7 mouse cellular contexts compared by ENCODE assay signal in the genomic region with DNA sequence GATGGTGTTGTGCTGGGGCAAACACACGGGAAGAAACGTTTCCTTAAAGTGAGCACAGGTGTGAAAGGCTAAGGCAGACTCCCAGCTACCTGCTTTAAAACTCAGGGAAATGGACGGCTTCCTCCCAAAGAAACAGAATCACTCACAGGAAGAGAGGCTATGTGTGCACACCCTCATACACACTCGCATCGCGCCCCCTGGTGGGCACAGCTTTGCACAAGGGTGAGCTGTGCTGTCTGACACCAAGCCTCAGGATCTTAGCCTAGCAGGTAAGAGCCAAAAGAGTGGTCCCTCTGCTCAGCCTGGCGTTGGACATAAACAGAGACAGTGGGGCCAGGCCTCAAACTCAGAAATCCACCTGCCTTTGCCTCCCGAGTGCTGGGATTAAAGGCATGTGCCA. TPM values are rescaled to one million over a fixed set of nuclear protein-coding genes. Genes with fewer than 3 reads are reported as not detected.
A peak's percentile ranks its signal among the peaks of the same experiment; 100 is the strongest.
DNase-seq lines count a peak whose midpoint lies in the region; ATAC-seq and TF ChIP-seq lines count a peak whose summit lies in the region.

No protein-coding gene starts in this region.

- peaks cover 4% of the 10 kb centered on the region; the same call in 1 of the 2 replicates for H3K4me1 ChIP-seq in intestine, embryonic 14.5 days (replicated peaks; ENCODE audit: control insufficient read depth, insufficient read depth, low read length)
- peaks cover 8% of the 10 kb centered on the region; the same call in 1 of the 2 replicates for H3K4me1 ChIP-seq in midbrain, embryonic 12.5 days
- no peaks in the 10 kb centered on the region for H3K4me1 ChIP-seq in small intestine, adult 2 months (ENCODE audit: control insufficient read depth, insufficient read depth, insufficient read length, low read length)

- H3K9ac ChIP-seq in intestine, embryonic 14.5 days (ENCODE audit: low read length) = no peak overlapping the region
- no peak overlapping the region for H3K9ac ChIP-seq in midbrain, embryonic 12.5 days (replicated peaks)

- TF ChIP-seq CTCF in small intestine, adult 2 months (IDR thresholded peaks at IDR 0.05; ENCODE audit: extremely low read depth, insufficient read length, insufficient replicate concordance, low read depth, low read length) = peak; percentile 95

- peaks cover 10% of the 10 kb centered on the region; the same call in 1 of the 2 replicates for H3K27me3 ChIP-seq in intestine, embryonic 14.5 days (replicated peaks; ENCODE audit: control insufficient read depth, insufficient read depth, low read length)
- peaks cover 24% of the 10 kb centered on the region for H3K27me3 ChIP-seq in midbrain, embryonic 12.5 days
- no peaks in the 10 kb centered on the region for H3K27me3 ChIP-seq in small intestine, adult 2 months (ENCODE audit: control insufficient read depth, insufficient read depth, low read length)

- H3K4me2 ChIP-seq in intestine, embryonic 14.5 days (ENCODE audit: low read length) = no peak overlapping the region
- H3K4me2 ChIP-seq in midbrain, embryonic 12.5 days (replicated peaks) = no peak overlapping the region

- intact Hi-C loops in left cerebral cortex, postnatal 36 days (cut with DNase I) = no loop called here

- no peak overlapping the region for H3K27ac ChIP-seq in intestine, embryonic 14.5 days (ENCODE audit: low read depth)
- H3K27ac ChIP-seq in midbrain, embryonic 12.5 days (replicated peaks) = no peak overlapping the region
- H3K27ac ChIP-seq in small intestine, adult 2 months (ENCODE audit: insufficient read depth, low read depth, low read length) = no peak overlapping the region

- no peak overlapping the region for H3K4me3 ChIP-seq in intestine, embryonic 14.5 days (ENCODE audit: low read depth, low read length)
- no peak overlapping the region for H3K4me3 ChIP-seq in midbrain, embryonic 12.5 days
- H3K4me3 ChIP-seq in small intestine, adult 2 months (ENCODE audit: low read depth, low read length) = no peak overlapping the region

- peak; percentile 76 for ATAC-seq in activated CD4-positive, CD25-positive, alpha-beta regulatory T cell, adult 4 months
- ATAC-seq in common myeloid progenitor, adult 5-6 weeks (replicated peaks; ENCODE audit: low read depth, poor library complexity, severe bottlenecking) = peak; percentile 62
- ATAC-seq in intestine, embryonic 14.5 days (replicated peaks; ENCODE audit: low FRiP score, low TSS enrichment, low read depth) = peak; percentile 69
- ATAC-seq in midbrain, embryonic 12.5 days (ENCODE audit: low FRiP score, low read depth) = peak; percentile 70; the same call in 1 of the 2 replicates

- WGBS in intestine, embryonic 14.5 days = 5% methylated on average over 8 of the region's 8 CpGs
- 6% methylated on average over 8 of the region's 8 CpGs for WGBS in midbrain, embryonic 12.5 days
- WGBS in small intestine, adult 2 months = 2% methylated on average over 8 of the region's 8 CpGs

- no peaks in the 10 kb centered on the region for H3K36me3 ChIP-seq in intestine, embryonic 14.5 days (ENCODE audit: control insufficient read depth, insufficient read depth, low read length)
- no peaks in the 10 kb centered on the region for H3K36me3 ChIP-seq in midbrain, embryonic 12.5 days
- no peaks in the 10 kb centered on the region for H3K36me3 ChIP-seq in small intestine, adult 2 months (ENCODE audit: control insufficient read depth, insufficient read depth, low read length)

- no peak for TF ChIP-seq POLR2A in small intestine, adult 2 months (IDR thresholded peaks at IDR 0.05; ENCODE audit: low read depth, low read length)

- H3K9me3 ChIP-seq in intestine, embryonic 14.5 days (ENCODE audit: control insufficient read depth, low read length) = no peaks in the 10 kb centered on the region
- H3K9me3 ChIP-seq in midbrain, embryonic 12.5 days = no peaks in the 10 kb centered on the region

- DNase-seq in gastrocnemius, postnatal 10 days = peak; percentile 98
- peak; percentile 95 for DNase-seq in intestine, embryonic 14.5 days (ENCODE audit: low spot score)
- peak; percentile 80 to 83 for DNase-seq in left cerebral cortex, postnatal 36 days (ENCODE audit: low spot score in 2 of 2)

RNA-seq across cellular contexts. Expression of a gene that starts 7.2 kb away (rescaled TPM):
- polyA plus RNA-seq in activated CD4-positive, CD25-positive, alpha-beta regulatory T cell, adult 4 months (2017; shearing (Covaris generic)) = 1 to 10 TPM; 2.4 to 2.9 TPM
- 7.4 and 9.1 TPM in 2 replicates for total RNA-seq in common myeloid progenitor, adult 5-6 weeks (2017)
- total RNA-seq in gastrocnemius, postnatal 10 days (2021) = 10 to 100 TPM; 10.5 to 18.5 TPM
- 26.7 and 27.0 TPM in 2 replicates for polyA plus RNA-seq in intestine, embryonic 14.5 days (2014; fragmentation: Nextera tagmentation; extraction: Ambion mirVana)
- 1,000 to 10,000 TPM in 1 of 2 experiments, 100 to 1,000 TPM in 1; 963 to 1,065 TPM for total RNA-seq in left cerebral cortex, postnatal 36 days (2021)
- 80.3 and 83.2 TPM in 2 replicates for polyA plus RNA-seq in midbrain, embryonic 12.5 days (2016; fragmentation: Nextera tagmentation; extraction: Ambion mirVana)
- 3.6 and 7.0 TPM in 2 replicates for polyA plus RNA-seq in small intestine, adult 2 months (2012; rRNA removed)

RNA-seq across cellular contexts. Expression of a gene that starts 21.7 kb away (rescaled TPM):
- polyA plus RNA-seq in activated CD4-positive, CD25-positive, alpha-beta regulatory T cell, adult 4 months (2017; shearing (Covaris generic)) = 1 to 10 TPM; 1.3 to 2.1 TPM
- total RNA-seq in common myeloid progenitor, adult 5-6 weeks (2017) = 13.1 TPM in 2 replicates
- 10 to 100 TPM; 16.5 to 22.5 TPM for total RNA-seq in gastrocnemius, postnatal 10 days (2021)
- 22.3 and 25.2 TPM in 2 replicates for polyA plus RNA-seq in intestine, embryonic 14.5 days (2014; fragmentation: Nextera tagmentation; extraction: Ambion mirVana)
- total RNA-seq in left cerebral cortex, postnatal 36 days (2021) = 10 to 100 TPM; 22.6 to 23.7 TPM
- polyA plus RNA-seq in midbrain, embryonic 12.5 days (2016; fragmentation: Nextera tagmentation; extraction: Ambion mirVana) = 27.0 and 29.1 TPM in 2 replicates
- 19.4 and 27.2 TPM in 2 replicates for polyA plus RNA-seq in small intestine, adult 2 months (2012; rRNA removed)
